Mouse (Mus musculus) kidney, postnatal 0 days (tissue): ENCODE results near the gene Hes6. TPM values are rescaled to one million over a fixed set of nuclear protein-coding genes. Genes with fewer than 3 reads are reported as not detected.
A peak's percentile ranks its signal among the peaks of the same experiment; 100 is the strongest.

ENCODE experiments used
- ATAC-seq: fragments of 200-750 bp; cut with Nextera tagmentation; replicated peaks from 2 replicates; pipeline ENCODE4 v1.8.0; 2017; ENCODE audit warnings: low read depth, moderate number of reproducible peaks, moderate TSS enrichment, moderate library complexity; ENCODE audit not compliant: low FRiP score
- DNase-seq: peaks from one replicate; pipeline ENCODE4 v3.0.0-alpha.2; 2016; ENCODE audit warnings: low spot score
- H3K27ac ChIP-seq: fragments of 300-500 bp; sonication (generic); 2 replicates; pipeline ENCODE4 v1.5.1; 2014; ENCODE audit warnings: mild to moderate bottlenecking
- H3K27me3 ChIP-seq: fragments of 300-500 bp; sonication (generic); 2 replicates; pipeline ENCODE4 v1.6.1; 2014; ENCODE audit warnings: low read length, mixed read lengths; ENCODE audit not compliant: insufficient read depth
- H3K36me3 ChIP-seq: fragments of 300-500 bp; sonication (generic); 2 replicates; pipeline ENCODE4 v1.6.1; 2014; ENCODE audit warnings: low read length, mixed read lengths; ENCODE audit not compliant: insufficient read depth
- H3K4me1 ChIP-seq: fragments of 300-500 bp; sonication (generic); replicated peaks from 2 replicates; pipeline ENCODE4 v1.6.1; 2014; ENCODE audit warnings: antibody characterized with exemption, low read length, mixed read lengths; ENCODE audit not compliant: insufficient read depth
- H3K4me2 ChIP-seq: fragments of 300-500 bp; sonication (generic); 2 replicates; pipeline ENCODE4 v1.6.1; 2014; ENCODE audit warnings: mild to moderate bottlenecking, low read length, moderate library complexity, mixed read lengths
- H3K4me3 ChIP-seq: fragments of 300-500 bp; sonication (generic); replicated peaks from 2 replicates; pipeline ENCODE4 v1.5.1; 2014; ENCODE audit warnings: low read depth, low read length
- H3K9ac ChIP-seq: fragments of 300-500 bp; sonication (generic); 2 replicates; pipeline ENCODE4 v1.6.1; 2014; ENCODE audit warnings: low read depth, low read length
- H3K9me3 ChIP-seq: fragments of 300-500 bp; sonication (generic); replicated peaks from 2 replicates; pipeline ENCODE4 v1.6.1; 2016; ENCODE audit warnings: low read length, inconsistent platforms, mixed read lengths
- CTCF ChIP-seq: IDR thresholded peaks from 2 replicates; pipeline ENCODE4 v1.5.1; 2016; ENCODE audit warnings: antibody characterized with exemption, low read depth, mild to moderate bottlenecking, moderate library complexity
- WGBS: fragments of 180-500 bp; shearing (Covaris S2); extraction: QIAGEN DNeasy Blood & Tissue Kit; methylation state at CpG from one replicate; pipeline ENCODE4 v1.1.7; 2014; 5-methylcytosine and 5-hydroxymethylcytosine counted together
- polyA plus RNA-seq: library from polyadenylated mRNA; unstranded; fragments of >200 nt; fragmentation: Nextera tagmentation; extraction: Ambion mirVana; gene quantifications from 2 replicates; pipeline ENCODE4 v1.2.1, GENCODE M21; 2015

Hes6 gene
- polyA plus RNA-seq, 1 experiment from 2014 or later = 60.6 TPM

DNA sequence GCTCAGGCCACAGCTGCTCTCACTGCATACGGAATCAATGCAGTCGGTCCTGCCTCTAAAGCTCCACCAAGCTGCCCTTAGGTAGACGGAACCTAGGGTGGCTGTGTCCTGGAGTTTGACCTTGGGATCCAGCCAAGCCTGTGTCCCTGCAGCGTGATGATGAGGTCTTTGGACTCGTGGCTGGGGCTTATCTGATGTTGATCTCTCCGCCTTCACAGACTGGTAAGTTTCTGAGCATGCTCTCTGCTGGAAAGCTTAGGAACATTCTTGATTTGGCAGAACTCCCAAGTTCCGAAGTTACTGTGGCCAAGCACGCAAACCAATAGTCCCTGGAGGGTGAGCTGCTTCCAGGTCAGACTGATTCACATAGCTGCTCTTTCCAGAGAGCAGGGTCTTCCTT lies 32.2 kb upstream of the Hes6 start:
- Histone ChIP-seq H3K4me2 (no peak overlapping the region), H3K4me1 (peaks cover 3% of the 10 kb centered on the region), H3K27ac (peak overlapping the region; percentile 77), H3K9me3 (no peaks in the 10 kb centered on the region), H3K4me3 (no peak overlapping the region), H3K36me3 (peaks cover 19% of the 10 kb centered on the region; the same call in 1 of the 2 replicates), H3K9ac (no peak overlapping the region), H3K27me3 (no peaks in the 10 kb centered on the region)
- TF ChIP-seq CTCF = no peak
- WGBS = 32% methylated on average over 8 of the region's 8 CpGs
- ATAC-seq = peak; percentile 72
- DNase-seq = peak; percentile 84

DNA sequence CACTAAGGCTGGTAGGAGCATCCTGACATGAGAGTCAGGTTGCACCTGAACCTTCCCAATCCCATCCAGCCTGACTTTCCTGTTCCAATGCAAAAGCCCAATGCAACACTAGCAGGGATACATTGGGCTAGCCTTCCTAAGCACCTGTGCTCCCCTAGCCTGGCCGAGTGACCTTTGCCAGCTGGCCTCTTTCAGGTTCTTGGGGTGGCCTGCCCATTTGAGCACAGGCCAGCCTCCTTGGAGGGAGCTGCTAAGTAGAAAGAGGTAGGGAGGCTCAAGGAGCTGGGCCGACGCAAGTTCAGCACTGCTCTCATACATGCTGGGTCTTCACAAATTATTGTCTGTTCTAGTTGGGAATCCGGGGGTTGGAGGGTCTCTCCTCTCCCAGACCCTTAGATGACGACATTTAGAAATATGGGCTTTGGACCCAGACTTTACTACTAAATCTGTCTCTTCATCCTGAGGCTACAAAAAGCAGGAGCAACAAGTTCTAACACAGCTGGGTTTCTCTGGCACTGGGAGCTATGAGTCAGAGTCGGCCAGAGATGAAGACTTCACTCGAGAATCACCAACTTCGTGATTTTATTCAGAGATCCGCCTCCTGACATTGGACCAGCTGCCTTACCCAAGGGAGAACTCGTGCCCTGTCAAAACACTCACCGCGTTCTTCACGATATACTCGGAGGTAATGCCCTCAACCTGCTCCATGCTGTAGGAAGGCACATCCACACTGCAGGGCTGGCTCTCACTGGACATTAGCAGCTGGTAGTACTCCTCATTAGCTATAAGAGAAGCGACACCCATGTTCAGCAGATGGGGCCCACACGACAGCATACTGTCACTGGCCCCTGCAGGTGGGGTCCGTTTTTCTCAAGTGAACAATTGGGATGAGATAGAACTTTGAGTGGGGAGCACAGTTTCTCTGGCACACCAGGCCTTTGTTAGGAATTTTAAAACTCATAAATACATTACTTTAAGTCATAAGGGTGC lies 31.3 kb upstream of the Hes6 start:
- H3K36me3 ChIP-seq = peaks cover 17% of the 10 kb centered on the region; the same call in 1 of the 2 replicates

GRCm38 (mm10) chr1:91442350-91442990 lies 28.6 kb upstream of the Hes6 start:
- H3K27me3 ChIP-seq = no peaks in the 10 kb centered on the region
- DNase-seq = no peak
- H3K4me1 ChIP-seq = 0 out of 2 replicates have a peak, but pooled peaks cover 3% of the 10 kb centered on the region
- no peaks in the 10 kb centered on the region for H3K9me3 ChIP-seq
- H3K9ac ChIP-seq = 0 out of 2 replicates have a peak overlapping the region, but pooled peaks have one; percentile 27
- H3K4me2 ChIP-seq = no peak overlapping the region
- TF ChIP-seq CTCF = no peak
- no peak overlapping the region for H3K27ac ChIP-seq
- no peak for ATAC-seq
- no peak overlapping the region for H3K4me3 ChIP-seq
- WGBS = 86% methylated on average over 6 of the region's 7 CpGs
- 0 out of 2 replicates have a peak, but pooled peaks cover 15% of the 10 kb centered on the region for H3K36me3 ChIP-seq

More for the DNA sequence above, 31.3 kb upstream of the Hes6 start:
- DNase-seq (no peak), ATAC-seq (no peak)
- Histone ChIP-seq H3K27ac (peak overlapping the region; percentile 77), H3K4me1 (0 out of 2 replicates have a peak, but pooled peaks cover 3% of the 10 kb centered on the region), H3K9me3 (no peaks in the 10 kb centered on the region), H3K27me3 (no peaks in the 10 kb centered on the region), H3K4me3 (no peak overlapping the region), H3K9ac (no peak overlapping the region), H3K4me2 (no peak overlapping the region)
- WGBS = 84% methylated on average over 17 of the region's 17 CpGs
- no peak for TF ChIP-seq CTCF

GRCm38 (mm10) chr1:91441855-91442254 lies 28.0 kb upstream of the Hes6 start:
- Histone ChIP-seq H3K4me1 (0 out of 2 replicates have a peak, but pooled peaks cover 6% of the 10 kb centered on the region), H3K36me3 (0 out of 2 replicates have a peak, but pooled peaks cover 15% of the 10 kb centered on the region), H3K9me3 (no peaks in the 10 kb centered on the region), H3K27ac (no peak overlapping the region), H3K4me3 (no peak overlapping the region), H3K27me3 (no peaks in the 10 kb centered on the region), H3K9ac (no peak overlapping the region), H3K4me2 (no peak overlapping the region)
- TF ChIP-seq CTCF = no peak
- DNase-seq = no peak
- 89% methylated on average over 3 of the region's 3 CpGs for WGBS
- ATAC-seq = no peak

DNA sequence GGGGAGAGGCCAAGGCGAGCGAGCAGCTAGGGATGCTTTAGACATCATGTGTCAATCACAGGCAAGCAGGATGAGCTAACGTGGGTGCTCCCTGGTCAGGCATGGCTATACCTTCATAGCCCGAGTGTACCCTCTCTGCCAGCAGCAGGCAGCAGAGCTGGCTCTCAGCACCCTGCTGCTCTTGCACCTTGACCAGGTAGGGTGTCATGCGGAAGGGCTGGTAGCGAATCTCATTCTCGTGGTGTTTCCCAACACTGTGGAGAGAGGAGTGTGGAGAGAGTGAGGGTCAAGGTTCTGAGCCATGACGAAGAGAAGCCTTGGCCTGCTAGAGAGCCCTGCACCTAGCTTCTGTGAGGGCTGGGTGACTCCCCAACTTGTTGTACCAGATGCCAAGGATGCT lies 25.9 kb upstream of the Hes6 start:
- H3K9me3 ChIP-seq = no peaks in the 10 kb centered on the region
- H3K4me1 ChIP-seq = peaks cover 19% of the 10 kb centered on the region
- no peak overlapping the region for H3K9ac ChIP-seq
- H3K36me3 ChIP-seq = peaks cover 13% of the 10 kb centered on the region; the same call in 1 of the 2 replicates
- DNase-seq (no peak), ATAC-seq (no peak)
- no peak for TF ChIP-seq CTCF
- no peak overlapping the region for H3K27ac ChIP-seq
- 94% methylated on average over 8 of the region's 8 CpGs for WGBS
- no peak overlapping the region for H3K4me3 ChIP-seq
- no peaks in the 10 kb centered on the region for H3K27me3 ChIP-seq
- no peak overlapping the region for H3K4me2 ChIP-seq

- DNase-seq (no peak), ATAC-seq (no peak)
- Histone ChIP-seq H3K9me3 (no peaks in the 10 kb centered on the region), H3K4me2 (no peak overlapping the region), H3K36me3 (peaks cover 12% of the 10 kb centered on the region; the same call in 1 of the 2 replicates), H3K4me3 (no peak overlapping the region), H3K4me1 (peaks cover 19% of the 10 kb centered on the region), H3K9ac (no peak overlapping the region), H3K27me3 (no peaks in the 10 kb centered on the region), H3K27ac (peak overlapping the region; percentile 13; the same call in 1 of the 2 replicates)
- no peak for TF ChIP-seq CTCF
- WGBS = 66% methylated on average over 7 of the region's 7 CpGs
These were observed 23.7 kb upstream of the Hes6 start for GRCm38 (mm10) chr1:91437573-91437972.
